Mouse (Mus musculus) left cerebral cortex, postnatal 14 days (tissue): ENCODE results near the gene Negr1. TPM values are rescaled to one million over a fixed set of nuclear protein-coding genes. Genes with fewer than 3 reads are reported as not detected.

Experiments
- DNase-seq, 2 experiments: peaks; one replicate each; pipeline ENCODE4 v3.0.0; 2021 to 2022; ENCODE audit warnings: low spot score in 2 of 2, mixed read lengths in 1 of 2
- intact Hi-C: fragments of 180-260 bp; cut with DNase I; formaldehyde crosslinking; loops from one replicate; pipeline ENCODE4 v1.15.1; 2025
- total RNA-seq, 2 experiments: library from RNA; stranded (reverse); gene quantifications; 2 replicates each; pipeline ENCODE4 v1.2.3; 2021

Gene Negr1
- total RNA-seq, 2 experiments from 2014 or later: 254 to 270 TPM

DNA sequence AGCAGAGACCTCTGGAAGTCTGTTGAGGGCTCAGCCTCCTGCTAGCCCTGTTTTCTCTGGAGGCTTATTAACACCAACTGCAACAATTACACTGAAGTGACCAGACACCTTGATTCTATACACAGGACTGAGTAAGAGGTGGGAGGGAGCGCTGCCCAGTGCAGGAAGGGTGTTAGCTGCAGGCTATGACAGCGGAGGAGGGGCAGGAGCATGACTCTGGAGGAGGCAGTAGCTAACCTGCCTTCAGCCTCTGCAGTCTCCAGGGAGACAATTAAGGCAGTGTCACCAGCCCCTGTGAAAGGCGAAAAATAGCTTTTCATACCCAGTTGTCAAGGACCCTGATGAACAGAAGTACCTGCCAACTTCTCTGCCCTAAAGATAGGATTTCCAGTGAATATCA lies 694.3 kb downstream of the Negr1 start:
- intact Hi-C loops: no loop called here
- no peak for DNase-seq

DNA sequence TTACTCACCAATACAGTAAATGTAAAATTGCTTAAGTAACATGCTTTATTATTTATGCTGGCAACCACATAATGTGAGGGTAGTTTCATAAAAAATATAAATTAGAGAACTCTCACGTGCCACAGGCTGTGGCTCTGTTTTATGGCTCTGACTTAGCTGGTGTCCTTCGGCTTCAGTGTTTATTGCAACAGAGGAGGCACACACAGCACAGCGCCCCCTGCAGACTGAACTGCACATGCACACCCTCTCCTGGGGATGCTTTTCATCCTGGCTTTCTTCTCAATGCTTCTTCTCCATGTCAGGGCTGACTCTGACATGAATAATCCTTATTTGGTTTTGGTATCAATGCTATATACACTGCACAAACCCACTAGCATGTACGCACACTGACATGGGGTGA lies 707.1 kb downstream of the Negr1 start:
- intact Hi-C loops: no loop called here
- DNase-seq: no peak

DNA sequence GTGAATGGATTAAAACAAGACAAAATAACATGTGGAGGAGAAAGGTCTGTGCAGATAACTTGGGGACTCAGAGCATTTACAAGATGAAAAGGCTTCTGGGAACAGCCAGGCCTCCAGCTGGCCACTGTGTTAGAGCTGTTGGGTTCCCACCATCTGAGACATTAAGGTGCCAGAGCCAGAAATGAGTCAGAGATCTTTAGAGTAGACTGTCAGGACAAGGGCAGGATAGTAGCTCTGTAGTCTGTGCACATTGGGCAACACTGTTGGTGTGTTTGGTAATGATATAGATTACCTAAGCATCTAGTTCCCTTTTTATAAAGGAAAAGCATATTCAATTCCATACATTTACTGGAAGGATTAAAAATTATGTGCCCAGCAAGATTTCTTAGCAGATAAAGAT lies 710.8 kb downstream of the Negr1 start:
- intact Hi-C loops: no loop called here
- no peak for DNase-seq

DNA sequence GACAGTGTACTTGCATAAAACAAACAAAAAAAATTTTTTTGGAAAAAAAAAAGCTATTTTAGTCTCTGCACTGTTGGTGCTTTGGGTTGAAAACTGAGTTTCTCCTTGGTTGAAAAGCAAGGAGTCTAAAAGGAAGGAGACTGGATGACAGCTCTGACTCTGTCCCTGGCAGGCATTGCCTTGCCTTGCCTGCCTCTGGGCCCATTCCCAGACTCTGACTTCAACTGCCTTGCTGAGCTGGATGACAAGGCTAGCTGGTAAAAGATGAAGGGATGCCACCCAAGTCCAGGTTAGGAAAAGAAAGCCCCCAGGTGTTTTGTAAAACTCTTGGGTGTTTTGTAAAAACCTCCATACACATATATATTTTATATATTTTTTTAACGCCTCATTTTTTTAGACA lies 712.5 kb downstream of the Negr1 start:
- DNase-seq: no peak
- intact Hi-C loops: no loop called here

DNA sequence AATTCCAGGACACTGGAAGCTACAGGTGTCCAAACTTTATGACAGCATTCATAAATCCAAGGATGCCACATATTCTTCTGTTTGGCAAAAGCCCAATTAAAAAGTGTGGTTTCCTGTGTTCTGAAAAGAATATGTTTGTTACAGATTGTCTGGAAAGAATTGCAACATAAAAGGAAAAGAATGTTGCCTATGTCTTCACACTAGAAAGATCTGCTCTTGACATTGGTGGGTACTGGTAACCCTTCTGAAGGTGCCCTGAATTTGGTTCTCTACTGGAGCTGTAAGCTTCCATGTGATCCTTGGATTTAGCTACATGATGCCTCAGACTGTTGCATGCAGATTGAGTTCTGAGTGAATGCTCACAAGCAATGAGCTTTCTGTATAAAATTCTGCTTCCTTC lies 718.1 kb downstream of the Negr1 start:
- intact Hi-C loops: no loop called here
- DNase-seq: no peak

DNA sequence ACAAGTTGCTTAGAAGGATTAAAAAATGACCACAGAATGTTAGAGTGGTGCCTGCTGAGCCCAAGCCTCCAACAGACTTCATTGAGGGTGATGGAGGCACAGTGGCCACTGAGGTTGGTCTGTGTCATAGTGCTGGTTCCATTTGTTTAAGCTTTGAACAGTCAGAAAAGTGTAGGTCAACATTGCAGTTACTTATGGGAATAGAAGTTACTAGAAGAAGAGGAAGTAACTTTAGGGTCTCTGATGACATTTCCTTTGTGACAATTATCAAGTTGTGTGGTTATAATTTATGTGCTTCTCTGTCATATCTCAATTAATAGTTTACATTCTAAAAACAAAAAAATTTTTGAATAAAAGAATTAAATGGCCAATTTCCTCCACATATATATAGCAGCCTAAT lies 719.7 kb downstream of the Negr1 start:
- DNase-seq: no peak
- intact Hi-C loops: no loop called here

DNA sequence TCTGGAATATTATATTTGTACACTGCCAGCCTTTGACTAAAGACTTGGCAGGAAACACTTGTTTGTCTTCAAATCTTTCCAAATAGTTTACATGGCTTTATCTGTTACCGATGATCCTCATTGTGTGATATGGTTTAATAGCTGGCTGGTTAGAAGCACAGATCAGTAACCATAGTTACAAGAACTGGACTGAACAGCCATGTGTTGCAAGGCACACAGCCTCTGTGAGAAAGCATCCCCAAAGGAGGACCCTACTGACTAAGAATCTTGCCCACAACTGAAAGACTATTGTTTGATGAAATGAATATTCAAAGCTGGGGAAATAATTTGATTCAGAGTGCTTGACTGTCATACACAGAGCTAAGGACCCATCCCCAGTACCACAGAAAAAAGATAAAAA lies 729.7 kb downstream of the Negr1 start:
- DNase-seq: no peak
- intact Hi-C loops: no loop called here

DNA sequence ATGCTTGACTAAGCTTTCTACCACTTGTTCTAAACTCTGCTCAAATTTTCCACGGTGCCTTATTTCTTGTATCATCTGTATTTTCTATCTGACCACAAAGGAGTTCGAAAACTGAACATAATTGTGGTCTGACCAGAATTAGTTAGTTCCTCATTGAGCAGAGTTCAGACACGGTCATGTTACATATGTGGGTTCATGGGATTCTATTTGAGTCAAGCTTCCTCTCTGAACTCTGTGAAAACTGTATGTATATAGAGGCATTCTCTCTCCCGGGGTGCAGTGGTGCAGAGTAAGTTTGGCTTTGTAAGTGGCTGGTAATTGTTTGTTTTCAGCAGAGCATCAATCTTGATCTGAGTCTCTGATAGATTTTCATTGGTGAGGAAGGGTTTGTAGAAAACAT lies 735.6 kb downstream of the Negr1 start:
- intact Hi-C loops: no loop called here
- DNase-seq: no peak

DNA sequence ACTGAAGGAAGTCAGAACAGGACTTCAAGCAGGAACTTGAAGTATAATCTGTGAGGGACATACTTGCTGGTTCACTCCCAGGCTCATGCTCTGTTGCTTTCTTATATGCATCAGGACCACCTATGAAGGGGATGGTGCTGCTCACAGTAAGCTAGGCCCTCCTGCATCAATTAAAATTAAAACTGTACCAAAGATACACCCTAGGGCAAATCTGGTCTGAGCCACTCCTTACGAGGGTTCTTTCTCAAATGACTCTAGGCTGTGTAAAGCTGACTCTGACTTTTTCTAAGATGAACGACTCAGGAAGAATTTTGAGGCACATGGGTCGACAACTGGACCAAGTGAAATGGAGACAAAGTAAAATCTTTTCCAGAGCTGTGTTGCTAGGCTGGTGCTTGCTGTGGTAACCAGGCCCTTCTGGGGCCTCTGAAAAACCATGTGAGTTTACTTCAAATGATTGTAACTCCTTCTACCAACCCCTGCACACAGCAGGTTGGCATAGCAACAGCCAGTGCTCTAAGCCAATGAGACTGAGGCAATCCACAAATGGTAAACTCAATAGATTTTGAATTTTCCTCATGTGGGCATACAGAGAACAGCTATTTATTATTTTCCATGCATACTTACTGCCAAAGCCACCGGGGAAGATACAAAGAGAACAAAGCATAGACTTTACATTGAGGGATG lies 742.0 kb downstream of the Negr1 start:
- no peak for DNase-seq
- intact Hi-C loops: no loop called here

DNA sequence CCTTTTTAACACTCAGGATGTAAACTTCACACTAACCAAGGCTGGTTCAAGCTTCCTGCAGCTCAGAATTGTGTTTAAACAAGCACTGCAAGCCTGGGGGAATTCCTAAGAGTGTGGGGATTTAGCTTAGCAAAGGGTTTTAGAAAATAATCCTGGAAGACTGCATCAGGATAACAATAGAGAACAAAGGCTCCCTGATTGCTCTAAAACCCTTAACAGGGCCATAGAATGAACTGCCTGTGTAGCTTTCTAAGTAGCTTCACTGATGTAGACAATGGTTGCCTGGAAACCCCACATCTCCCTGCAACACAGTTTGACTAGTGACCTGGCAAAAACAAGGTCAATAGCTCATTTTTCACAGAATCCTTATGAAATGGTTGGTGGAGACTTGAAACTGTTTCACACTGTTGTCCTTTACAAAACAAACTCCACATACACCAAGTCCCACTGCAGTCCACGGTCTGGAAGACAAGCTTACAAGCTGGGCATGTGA lies 759.5 kb downstream of the Negr1 start:
- intact Hi-C loops: no loop called here
- no peak for DNase-seq

DNA sequence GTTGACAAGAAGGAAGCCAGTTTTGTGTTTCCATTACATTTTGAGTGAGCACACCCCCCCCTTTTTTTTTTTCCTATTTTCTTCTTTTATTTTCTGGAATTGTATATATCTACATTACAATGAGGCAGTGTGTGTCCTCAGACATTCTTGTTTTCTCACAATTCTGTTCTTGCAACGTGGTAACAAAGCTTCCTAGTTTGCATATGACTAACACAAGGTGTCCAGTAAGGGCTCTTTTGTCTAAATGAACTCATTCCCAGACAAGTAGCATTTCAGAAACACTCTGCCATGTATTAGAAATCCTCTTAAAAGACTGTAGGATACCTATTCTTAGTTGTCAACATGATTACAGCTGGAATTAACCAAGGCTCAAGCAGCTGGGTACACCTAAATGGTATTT lies 760.2 kb downstream of the Negr1 start:
- intact Hi-C loops: no loop called here
- no peak for DNase-seq

DNA sequence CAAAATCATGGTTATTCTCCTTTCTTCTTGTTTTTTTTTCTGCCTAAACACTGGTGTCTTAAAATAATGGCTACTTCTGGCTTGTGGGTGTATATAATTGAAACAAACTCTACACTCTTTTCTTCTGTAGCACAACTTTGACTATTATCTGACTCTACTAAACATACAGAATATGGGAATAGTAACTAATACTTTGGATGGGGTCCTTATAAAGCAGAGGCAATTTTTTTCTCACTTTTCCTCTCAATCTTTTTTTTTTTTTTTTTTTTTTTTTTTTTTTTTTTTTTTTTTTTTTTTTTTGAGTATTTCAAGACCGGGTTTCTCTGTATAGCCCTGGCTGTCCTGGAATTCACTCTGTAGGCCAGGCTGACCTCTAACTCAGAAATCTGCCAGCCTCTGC lies 772.6 kb downstream of the Negr1 start:
- intact Hi-C loops: no loop called here
- no peak for DNase-seq

DNA sequence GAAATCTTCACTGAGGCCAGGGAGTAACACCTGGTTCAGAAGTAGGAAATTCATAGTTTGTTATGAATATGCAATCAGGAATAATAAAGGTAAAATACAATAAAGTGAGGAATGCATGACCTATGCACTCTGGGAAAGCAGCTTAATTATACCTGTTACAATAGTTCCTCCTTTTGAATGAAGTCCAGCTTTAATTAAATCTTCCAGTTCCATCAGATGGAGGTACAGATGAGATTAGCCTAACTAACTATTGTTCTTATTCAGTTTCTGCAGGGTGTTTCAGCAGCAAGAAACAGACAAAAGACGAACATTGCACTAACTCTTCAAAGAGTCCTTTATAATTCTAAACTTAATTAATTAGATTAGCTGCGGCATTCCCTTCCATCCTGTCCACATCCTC lies 787.9 kb downstream of the Negr1 start:
- DNase-seq: no peak
- intact Hi-C loops: no loop called here

DNA sequence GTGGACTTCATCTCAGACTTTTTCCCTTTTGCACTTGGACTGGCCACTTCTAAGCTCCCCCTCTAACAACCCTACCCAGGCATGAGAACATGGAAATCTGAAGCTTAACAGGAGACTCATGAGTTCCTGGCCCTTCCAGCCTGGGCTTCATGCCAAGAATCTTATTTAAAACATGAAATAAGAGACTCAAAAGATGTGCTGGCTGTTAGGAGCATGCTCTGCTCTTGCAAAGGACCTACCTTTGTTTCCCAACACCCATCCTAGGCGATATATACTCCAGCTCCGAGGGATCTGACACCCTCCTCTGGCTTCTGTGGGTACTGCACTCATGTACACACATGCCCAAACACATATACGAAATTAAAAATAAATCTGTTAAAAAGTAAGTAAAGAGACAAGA lies 797.3 kb downstream of the Negr1 start:
- intact Hi-C loops: no loop called here
- DNase-seq: no peak

DNA sequence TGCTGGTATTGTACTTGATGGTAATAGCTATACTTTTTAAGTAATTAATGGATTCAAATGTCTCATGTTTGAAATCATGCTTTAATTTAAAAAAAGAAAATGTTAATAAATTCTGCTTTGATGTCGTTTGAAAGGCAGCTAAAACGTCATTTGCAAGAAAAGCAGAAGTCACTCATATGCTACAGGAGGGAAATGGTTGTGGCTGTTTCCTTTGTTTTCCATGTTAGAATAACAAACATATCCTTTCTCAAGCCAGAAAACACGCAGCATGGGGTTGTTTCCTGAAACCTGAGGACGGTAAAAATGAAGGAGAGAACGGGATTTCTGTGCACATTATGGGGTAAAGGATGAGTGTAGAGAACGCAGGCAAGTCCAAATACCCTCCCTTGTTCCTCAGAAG lies 798.2 kb downstream of the Negr1 start:
- no peak for DNase-seq
- intact Hi-C loops: no loop called here
